Mouse (Mus musculus) stomach, postnatal 0 days (tissue): ENCODE results near the gene Zfp385b. TPM values are rescaled to one million over a fixed set of nuclear protein-coding genes. Genes with fewer than 3 reads are reported as not detected.

Experiments used
- ATAC-seq: fragments of 200-750 bp; cut with Nextera tagmentation; 2 replicates; pipeline ENCODE4 v1.8.0; 2017; ENCODE audit not compliant: low FRiP score, low TSS enrichment
- DNase-seq: peaks from one replicate; pipeline ENCODE4 v3.0.0-alpha.2; 2016; ENCODE audit warnings: low spot score
- H3K27ac ChIP-seq: fragments of 300-500 bp; sonication (generic); replicated peaks from 2 replicates; pipeline ENCODE4 v1.5.1; 2014; ENCODE audit warnings: mild to moderate bottlenecking, control low read depth
- H3K27me3 ChIP-seq: fragments of 300-500 bp; sonication (generic); 2 replicates; pipeline ENCODE4 v1.6.1; 2014; ENCODE audit warnings: low read length; ENCODE audit not compliant: control insufficient read depth, insufficient read depth
- H3K36me3 ChIP-seq: fragments of 300-500 bp; sonication (generic); 2 replicates; pipeline ENCODE4 v1.6.1; 2014; ENCODE audit warnings: low read length, mixed read lengths; ENCODE audit not compliant: control insufficient read depth, insufficient read depth
- H3K4me1 ChIP-seq: fragments of 300-500 bp; sonication (generic); replicated peaks from 2 replicates; pipeline ENCODE4 v1.6.1; 2014; ENCODE audit warnings: antibody characterized with exemption; ENCODE audit not compliant: control insufficient read depth, insufficient read depth
- H3K4me2 ChIP-seq: fragments of 300-500 bp; sonication (generic); replicated peaks from 2 replicates; pipeline ENCODE4 v1.6.1; 2014; ENCODE audit warnings: low read depth, mild to moderate bottlenecking, control low read depth, moderate library complexity
- H3K4me3 ChIP-seq: fragments of 300-500 bp; sonication (generic); 2 replicates; pipeline ENCODE4 v1.5.1; 2014; ENCODE audit warnings: low read depth, low read length, control low read depth
- H3K9ac ChIP-seq: fragments of 300-500 bp; sonication (generic); 2 replicates; pipeline ENCODE4 v1.6.1; 2014; ENCODE audit warnings: mild to moderate bottlenecking, low read length, control low read depth, mixed read lengths
- H3K9me3 ChIP-seq: fragments of 300-500 bp; sonication (generic); 2 replicates; pipeline ENCODE4 v1.6.1; 2016; ENCODE audit warnings: low read length; ENCODE audit not compliant: control insufficient read depth
- CTCF ChIP-seq: IDR thresholded peaks from 2 replicates; pipeline ENCODE4 v1.5.1; 2016; ENCODE audit warnings: antibody characterized with exemption, low read depth, mild to moderate bottlenecking, moderate library complexity
- EP300 ChIP-seq: optimal IDR thresholded peaks from 2 replicates; pipeline ENCODE3; 2016; ENCODE audit warnings: antibody characterized with exemption
- WGBS: fragments of 180-500 bp; shearing (Covaris S2); extraction: QIAGEN DNeasy Blood & Tissue Kit; methylation state at CpG from one replicate; pipeline ENCODE4 v1.1.7; 2014; 5-methylcytosine and 5-hydroxymethylcytosine counted together
- polyA plus RNA-seq: library from polyadenylated mRNA; unstranded; fragments of >200 nt; fragmentation: Nextera tagmentation; extraction: Ambion mirVana; gene quantifications from 2 replicates; pipeline ENCODE4 v1.2.1, GENCODE M21; 2015

Zfp385b gene
- polyA plus RNA-seq, 1 experiment from 2014 or later, result 10.2 TPM

GRCm38 (mm10) chr2:77496071-77496470 lies 323.4 kb downstream of the Zfp385b start:
- no peak for DNase-seq
- Histone ChIP-seq H3K9me3 (no peaks in the 10 kb centered on the region), H3K4me1 (no peaks in the 10 kb centered on the region), H3K36me3 (no peaks in the 10 kb centered on the region), H3K27ac (no peak overlapping the region), H3K4me2 (no peak overlapping the region), H3K27me3 (no peaks in the 10 kb centered on the region), H3K9ac (no peak overlapping the region), H3K4me3 (no peak overlapping the region)
- 83% methylated on average over 7 of the region's 7 CpGs for WGBS
- no peak for TF ChIP-seq CTCF
- TF ChIP-seq EP300, result no peak
- no peak for ATAC-seq

GRCm38 (mm10) chr2:77495344-77495743 lies 324.1 kb downstream of the Zfp385b start:
- Histone ChIP-seq H3K4me1 (no peaks in the 10 kb centered on the region), H3K9me3 (no peaks in the 10 kb centered on the region), H3K27ac (no peak overlapping the region), H3K4me2 (no peak overlapping the region), H3K27me3 (no peaks in the 10 kb centered on the region), H3K4me3 (no peak overlapping the region), H3K9ac (no peak overlapping the region), H3K36me3 (no peaks in the 10 kb centered on the region)
- 92% methylated on average over 4 of the region's 4 CpGs for WGBS
- DNase-seq, result no peak
- TF ChIP-seq EP300 (no peak), CTCF (no peak)
- ATAC-seq, result no peak

DNA sequence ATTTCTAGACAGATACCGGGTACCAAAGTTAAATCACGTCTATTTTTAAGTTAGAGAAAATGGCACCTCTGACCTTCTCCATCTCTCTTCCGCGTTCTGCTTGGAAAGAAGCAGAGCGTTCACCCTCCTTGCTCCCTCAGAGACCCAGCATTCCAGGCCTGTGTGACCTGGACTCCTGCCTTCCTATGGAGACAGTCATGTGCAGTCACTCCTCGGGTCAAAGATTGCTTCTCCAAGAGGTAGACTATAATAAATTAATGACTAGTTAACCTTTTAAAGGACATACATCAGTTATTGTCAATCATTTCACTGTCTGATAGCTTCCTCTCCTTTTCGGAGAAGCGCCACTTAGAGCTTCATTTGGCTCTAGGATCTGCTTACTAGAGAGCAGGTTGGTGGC lies 325.7 kb downstream of the Zfp385b start:
- H3K4me3 ChIP-seq, result no peak overlapping the region
- no peaks in the 10 kb centered on the region for H3K27me3 ChIP-seq
- no peak for ATAC-seq

GRCm38 (mm10) chr2:77487151-77487550 lies 332.3 kb downstream of the Zfp385b start:
- no peaks in the 10 kb centered on the region for H3K9me3 ChIP-seq
- no peak for ATAC-seq
- DNase-seq, result no peak
- H3K4me1 ChIP-seq, result no peaks in the 10 kb centered on the region
- no peak overlapping the region for H3K4me2 ChIP-seq
- TF ChIP-seq CTCF (no peak), EP300 (no peak)
- WGBS, result 79% methylated on average over 8 of the region's 8 CpGs
- no peaks in the 10 kb centered on the region for H3K36me3 ChIP-seq
- no peak overlapping the region for H3K4me3 ChIP-seq
- H3K9ac ChIP-seq, result no peak overlapping the region
- no peak overlapping the region for H3K27ac ChIP-seq
- H3K27me3 ChIP-seq, result no peaks in the 10 kb centered on the region

More for the DNA sequence above, 325.7 kb downstream of the Zfp385b start:
- Histone ChIP-seq H3K36me3 (no peaks in the 10 kb centered on the region), H3K4me2 (no peak overlapping the region), H3K9me3 (no peaks in the 10 kb centered on the region), H3K9ac (no peak overlapping the region), H3K27ac (no peak overlapping the region), H3K4me1 (no peaks in the 10 kb centered on the region)
- 94% methylated on average over 8 of the region's 8 CpGs for WGBS
- TF ChIP-seq EP300 (no peak), CTCF (no peak)
- no peak for DNase-seq

DNA sequence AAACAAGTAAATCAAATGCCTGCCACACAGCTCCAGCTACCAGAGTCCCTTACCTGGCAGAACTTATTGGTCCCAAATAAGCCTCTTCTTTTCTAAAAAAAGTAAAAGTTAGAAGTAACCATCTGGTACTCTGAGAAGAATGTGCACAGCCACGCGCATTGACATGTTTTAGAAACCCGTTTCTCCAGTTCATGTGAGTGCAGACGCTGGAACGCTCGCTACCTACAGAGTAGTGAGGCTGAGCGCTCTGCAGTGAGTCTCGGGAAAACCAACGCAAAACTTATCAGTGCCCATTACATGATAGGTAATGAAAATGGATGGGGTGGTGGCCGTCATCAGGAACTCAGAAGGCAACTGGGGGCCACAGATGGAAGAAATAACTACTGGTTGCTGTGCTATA lies 338.2 kb downstream of the Zfp385b start:
- H3K4me1 ChIP-seq, result no peaks in the 10 kb centered on the region
- H3K9ac ChIP-seq, result no peak overlapping the region
- no peak overlapping the region for H3K4me2 ChIP-seq
- 66% methylated on average over 10 of the region's 10 CpGs for WGBS
- no peak overlapping the region for H3K27ac ChIP-seq
- ATAC-seq (no peak), DNase-seq (no peak)
- no peaks in the 10 kb centered on the region for H3K36me3 ChIP-seq
- no peaks in the 10 kb centered on the region for H3K9me3 ChIP-seq
- no peak overlapping the region for H3K4me3 ChIP-seq
- no peaks in the 10 kb centered on the region for H3K27me3 ChIP-seq
- TF ChIP-seq CTCF (no peak), EP300 (no peak)

- H3K27me3 ChIP-seq, result no peaks in the 10 kb centered on the region
- no peak overlapping the region for H3K9ac ChIP-seq
- H3K4me1 ChIP-seq, result no peaks in the 10 kb centered on the region
- no peaks in the 10 kb centered on the region for H3K9me3 ChIP-seq
- DNase-seq (no peak), ATAC-seq (no peak)
- 43% methylated on average over 10 of the region's 10 CpGs for WGBS
- H3K4me3 ChIP-seq, result no peak overlapping the region
- no peak for TF ChIP-seq EP300
- no peak for TF ChIP-seq CTCF
- no peak overlapping the region for H3K4me2 ChIP-seq
- no peak overlapping the region for H3K27ac ChIP-seq
- H3K36me3 ChIP-seq, result no peaks in the 10 kb centered on the region
These were observed 341.9 kb downstream of the Zfp385b start for GRCm38 (mm10) chr2:77477536-77477935.
